ENCODE assay signal across 22 mouse cellular contexts in the genomic region with DNA sequence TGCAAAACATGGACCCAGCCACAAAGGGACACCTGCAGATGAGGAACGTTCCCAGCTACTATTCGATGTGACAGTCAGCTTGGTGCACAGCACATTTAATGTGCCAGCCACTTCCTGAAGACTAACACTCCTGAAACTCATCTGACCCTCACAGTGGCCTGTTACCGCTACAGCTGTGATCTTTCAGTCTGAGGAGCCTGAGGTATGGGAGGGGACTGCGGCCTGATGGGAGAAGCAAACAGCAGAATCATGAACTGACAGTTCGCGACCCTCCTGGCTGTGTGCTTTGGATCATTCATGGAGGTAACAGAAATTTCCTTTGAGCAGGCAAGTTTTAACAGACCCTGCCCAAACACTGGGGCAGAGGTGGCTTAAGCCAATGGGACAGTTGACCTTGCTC. TPM values are rescaled to one million over a fixed set of nuclear protein-coding genes. Genes with fewer than 3 reads are reported as not detected.
A peak's percentile ranks its signal among the peaks of the same experiment; 100 is the strongest.
DNase-seq lines count a peak whose midpoint lies in the region; ATAC-seq and TF ChIP-seq lines count a peak whose summit lies in the region.
"Had no signal": no experiment of that assay in that cellular context is flagged by ENCODE, and none has a peak within 500 bp of the region (broad histone marks: within the 10 kb centered on the region; RNA-seq: fewer than 3 reads in every experiment).

No protein-coding gene starts in this region.

- peak overlapping the region; percentile 75 for H3K27ac ChIP-seq in lung, postnatal 0 days (ENCODE audit: low read length)
- H3K27ac ChIP-seq in CH12.LX (ENCODE audit: insufficient read depth, low read depth): no peak overlapping the region
- no peak overlapping the region for H3K27ac ChIP-seq in MEL (ENCODE audit: control insufficient read depth, low read depth, low read length)

- DNase-seq in lung, postnatal 0 days (ENCODE audit: low spot score): no peak
- no peak for DNase-seq in lung, postnatal 4 days
- DNase-seq in CH12.LX (ENCODE audit: extremely low read depth) (no peak), MEL (ENCODE audit: low read depth, low spot score) (no peak)
- DNase-seq in T-cell, adult 2 months (ENCODE audit: low spot score): no peak
- DNase-seq in embryo, embryonic 10.5 days (ENCODE audit: low spot score): no peak
- DNase-seq: adrenal gland, adult 2 months; adrenal gland, adult 8-10 months; adrenal gland, postnatal 10 days; adrenal gland, postnatal 14 days; adrenal gland, postnatal 25 days; adrenal gland, postnatal 36 days; B cell, adult 2 months; cerebellum, adult 11 months; cerebellum, adult 11-12 months; cerebellum, adult 18-20 months; cerebellum, adult 2 months; cerebellum, adult 8-10 months had no signal

- no peak overlapping the region for H3K4me3 ChIP-seq in lung, postnatal 0 days (ENCODE audit: low read depth, low read length)
- no peak overlapping the region for H3K4me3 ChIP-seq in CH12.LX (replicated peaks in 1 of 3; ENCODE audit: low read depth in 2 of 3, low read length in 2 of 3, poor library complexity in 1 of 3)
- H3K4me3 ChIP-seq in MEL (ENCODE audit: control insufficient read depth in 1 of 2, insufficient read depth in 1 of 2, low read depth in 2 of 2, low read length in 2 of 2): no peak overlapping the region
- H3K4me3 ChIP-seq in myocyte: no peak overlapping the region

- H3K9me3 ChIP-seq in lung, postnatal 0 days (ENCODE audit: low read length): no peaks in the 10 kb centered on the region
- H3K9me3 ChIP-seq in CH12.LX (replicated peaks; ENCODE audit: low read length): no peaks in the 10 kb centered on the region
- no peaks in the 10 kb centered on the region for H3K9me3 ChIP-seq in MEL (replicated peaks; ENCODE audit: insufficient read depth, low read length)
- H3K9me3 ChIP-seq: G1E had no signal

- 74% methylated on average over 6 of the region's 6 CpGs for WGBS in lung, postnatal 0 days

- H3ac ChIP-seq in myocyte (ENCODE audit: control insufficient read depth, insufficient read length): no peak overlapping the region

- H3K4me1 ChIP-seq in lung, postnatal 0 days (ENCODE audit: insufficient read depth, low read depth, low read length): no peaks in the 10 kb centered on the region
- H3K4me1 ChIP-seq in CH12.LX (ENCODE audit: control insufficient read depth in 1 of 2, insufficient read depth in 2 of 2) (peaks cover 0 to 14% of the 10 kb centered on the region in 2 experiments; a peak in 2 of 4 replicates), MEL (ENCODE audit: control insufficient read depth in 1 of 2, insufficient read depth in 2 of 2, low read length in 2 of 2) (peaks cover 0 to under 1% of the 10 kb centered on the region in 2 experiments; a peak in 2 of 4 replicates)

- H3K9ac ChIP-seq in lung, postnatal 0 days (replicated peaks; ENCODE audit: low read depth): no peak overlapping the region
- no peak overlapping the region for H3K9ac ChIP-seq in CH12.LX (ENCODE audit: insufficient read depth, low read depth)
- no peak overlapping the region for H3K9ac ChIP-seq in MEL (ENCODE audit: control insufficient read depth, low read depth, low read length, poor library complexity, severe bottlenecking)

- H3K79me2 ChIP-seq in CH12.LX (replicated peaks; ENCODE audit: control insufficient read depth, extremely low read depth, insufficient read depth, poor library complexity, severe bottlenecking): no peaks in the 10 kb centered on the region
- H3K79me2 ChIP-seq in MEL (ENCODE audit: control insufficient read depth, insufficient read depth, low read length, poor library complexity): no peaks in the 10 kb centered on the region
- no peaks in the 10 kb centered on the region for H3K79me2 ChIP-seq in myocyte (ENCODE audit: control insufficient read depth, insufficient read depth)

- no peaks in the 10 kb centered on the region for H3K36me3 ChIP-seq in lung, postnatal 0 days (ENCODE audit: insufficient read depth, low read length)
- H3K36me3 ChIP-seq in CH12.LX (replicated peaks in 1 of 2; ENCODE audit: control insufficient read depth in 1 of 2, insufficient read depth in 1 of 2, low read length in 1 of 2): peaks cover 33 to 44% of the 10 kb centered on the region in 2 experiments
- H3K36me3 ChIP-seq in MEL (ENCODE audit: control insufficient read depth in 1 of 2, insufficient read depth in 2 of 2, low read length in 2 of 2): peaks cover under 1 to 7% of the 10 kb centered on the region in 2 experiments; a peak in 3 of 4 replicates
- H3K36me3 ChIP-seq in myocyte (ENCODE audit: control insufficient read depth, insufficient read depth): peaks cover 37% of the 10 kb centered on the region

- in situ Hi-C loops in CH12.LX (cut with MboI; ENCODE audit: low pct_ligation_motif_present, low pct_unique_long_range_greater_than_20kb, low sequenced_read_pairs): no loop called here

- TF ChIP-seq POLR2A in CH12.LX (IDR thresholded peaks at IDR 0.05; ENCODE audit: low read depth, low read length) (no peak), MEL (IDR thresholded peaks at IDR 0.05; ENCODE audit: control insufficient read depth in 1 of 2, insufficient read depth in 1 of 2, low read depth in 1 of 2, low read length in 2 of 2, poor library complexity in 1 of 2) (no peak), myocyte (IDR thresholded peaks at IDR 0.05; ENCODE audit: insufficient read length, low read depth) (no peak)

- ATAC-seq in lung, postnatal 0 days: no peak
- ATAC-seq in megakaryocyte, adult 5-6 weeks (ENCODE audit: poor library complexity, severe bottlenecking): no peak
- ATAC-seq: Patski had no signal

- TF ChIP-seq RAD21 in CH12.LX (IDR thresholded peaks at IDR 0.05; ENCODE audit: low read depth, low read length) (no peak), MEL (IDR thresholded peaks at IDR 0.05; ENCODE audit: low read depth, low read length) (no peak)

- H3K27me3 ChIP-seq in lung, postnatal 0 days (replicated peaks; ENCODE audit: insufficient read depth, low read length): no peaks in the 10 kb centered on the region
- H3K27me3 ChIP-seq in CH12.LX (replicated peaks) (no peaks in the 10 kb centered on the region), MEL (ENCODE audit: control insufficient read depth in 1 of 2, insufficient read depth in 2 of 2, low read length in 2 of 2) (no peaks in the 10 kb centered on the region), myocyte (ENCODE audit: control insufficient read depth, insufficient read depth, insufficient read length) (no peaks in the 10 kb centered on the region)
- H3K27me3 ChIP-seq: Patski had no signal

- H3K4me2 ChIP-seq in lung, postnatal 0 days (replicated peaks; ENCODE audit: low read depth, low read length): no peak overlapping the region
- no peak overlapping the region for H3K4me2 ChIP-seq in CH12.LX (ENCODE audit: insufficient read depth, low read depth, poor library complexity, severe bottlenecking)
- H3K4me2 ChIP-seq in myocyte (ENCODE audit: low read depth): no peak overlapping the region

- TF ChIP-seq EP300 in lung, postnatal 0 days (IDR thresholded peaks at IDR 0.05): no peak
- TF ChIP-seq EP300 in CH12.LX (IDR thresholded peaks at IDR 0.05; ENCODE audit: low read length): no peak
- no peak for TF ChIP-seq EP300 in MEL (IDR thresholded peaks at IDR 0.05; ENCODE audit: low read depth in 1 of 2, low read length in 2 of 2)

- no peak for TF ChIP-seq CTCF in lung, postnatal 0 days (IDR thresholded peaks at IDR 0.05)
- no peak for TF ChIP-seq CTCF in CH12.LX (conservative IDR thresholded peaks at IDR 0.05 in 1 of 2, IDR thresholded peaks at IDR 0.05 in 1 of 2; ENCODE audit: low read depth in 2 of 2, low read length in 2 of 2)
- no peak for TF ChIP-seq CTCF in MEL (IDR thresholded peaks at IDR 0.05 in 2 of 3, conservative IDR thresholded peaks at IDR 0.05 in 1 of 3; ENCODE audit: control insufficient read depth in 1 of 3, insufficient read depth in 1 of 3, low read depth in 2 of 3, low read length in 3 of 3, poor library complexity in 1 of 3, severe bottlenecking in 1 of 3)

- dilution Hi-C loops in CH12.LX (cut with MboI; ENCODE audit: extremely low pct_ligation_motif_present, extremely low pct_unique_long_range_greater_than_20kb, low sequenced_read_pairs): no loop called here

TF ChIP-seq in CH12.LX, 34 proteins besides CTCF, POLR2A, EP300 and RAD21:
- TF ChIP-seq POLR2AphosphoS2 (IDR thresholded peaks at IDR 0.05; ENCODE audit: low read depth, low read length) (peak; percentile 64; the same call in 1 of the 2 replicates), JUND (conservative IDR thresholded peaks at IDR 0.05; ENCODE audit: low read depth, low read length) (no peak)

TF ChIP-seq in MEL, 35 proteins besides CTCF, POLR2A, EP300 and RAD21:
- no peak for TF ChIP-seq ZMIZ1 (IDR thresholded peaks at IDR 0.05; ENCODE audit: low read depth, low read length)
- TF ChIP-seq POLR2AphosphoS2 (IDR thresholded peaks at IDR 0.05; ENCODE audit: low read length): peak; percentile 38

TF ChIP-seq in myocyte, 11 proteins besides CTCF, POLR2A, EP300 and RAD21:
- TF ChIP-seq POLR2AphosphoS2 (IDR thresholded peaks at IDR 0.05; ENCODE audit: insufficient read length, low read depth) (peak; percentile 75), USF1 (IDR thresholded peaks at IDR 0.05; ENCODE audit: low read depth) (no peak), REST (IDR thresholded peaks at IDR 0.05; ENCODE audit: insufficient read depth, insufficient read length) (no peak), MYOD1 (IDR thresholded peaks at IDR 0.05; ENCODE audit: control insufficient read depth in 1 of 3, insufficient read length in 2 of 3, low read depth in 2 of 3) (no peak)

RNA-seq across cellular contexts. Expression of a gene that starts 31.7 kb away (rescaled TPM):
- 17.5 and 17.7 TPM in 2 replicates for polyA plus RNA-seq in lung, postnatal 0 days (2015; fragmentation: Nextera tagmentation; extraction: Ambion mirVana)
- total RNA-seq in CH12.LX (2012; rRNA removed) (27.9 and 52.7 TPM in 2 replicates), CH12.LX (2014; rRNA removed) (31.7 and 37.8 TPM in 2 replicates), MEL (2012; rRNA removed) (21.7 and 40.8 TPM in 2 replicates)
- polyA plus RNA-seq in CH12.LX (2012; ENCODE audit: insufficient read length, low read depth) (27.4 and 29.3 TPM in 2 replicates), MEL (2012; ENCODE audit: insufficient read depth in 1 of 2, insufficient read length in 2 of 2, low read depth in 1 of 2, low replicate concordance in 2 of 2, missing spikeins in 1 of 2) (10 to 100 TPM in 1 of 2 experiments, not detected in 1; 32.3 TPM), myocyte (2012; fragmentation: generic; extraction: Trizol) (66.7 TPM)
- total RNA-seq in megakaryocyte, adult 5-6 weeks (2015): not detected in 2 replicates
- 0.07 and 0.20 TPM in 2 replicates for total RNA-seq in megakaryocyte, adult 5-6 weeks (2017)

RNA-seq across cellular contexts. Expression of a gene that starts 51.6 kb away (rescaled TPM):
- 12.5 and 14.7 TPM in 2 replicates for polyA plus RNA-seq in lung, postnatal 0 days (2015; fragmentation: Nextera tagmentation; extraction: Ambion mirVana)
- total RNA-seq in CH12.LX (2012; rRNA removed) (28.7 and 30.7 TPM in 2 replicates), CH12.LX (2014; rRNA removed) (27.8 and 28.3 TPM in 2 replicates), MEL (2012; rRNA removed) (20.0 and 22.2 TPM in 2 replicates)
- polyA plus RNA-seq in CH12.LX (2012; ENCODE audit: insufficient read length, low read depth) (27.7 and 31.6 TPM in 2 replicates), MEL (2012; ENCODE audit: insufficient read depth in 1 of 2, insufficient read length in 2 of 2, low read depth in 1 of 2, low replicate concordance in 2 of 2, missing spikeins in 1 of 2) (10 to 100 TPM in 1 of 2 experiments, not detected in 1; 24.7 TPM), myocyte (2012; fragmentation: generic; extraction: Trizol) (9.3 TPM)
- total RNA-seq in megakaryocyte, adult 5-6 weeks (2015): 5.8 and 8.3 TPM in 2 replicates
- total RNA-seq in megakaryocyte, adult 5-6 weeks (2017): 7.4 and 7.6 TPM in 2 replicates
